Mouse (Mus musculus): ENCODE results near the gene Acp6.

The Acp6 gene

DNA sequence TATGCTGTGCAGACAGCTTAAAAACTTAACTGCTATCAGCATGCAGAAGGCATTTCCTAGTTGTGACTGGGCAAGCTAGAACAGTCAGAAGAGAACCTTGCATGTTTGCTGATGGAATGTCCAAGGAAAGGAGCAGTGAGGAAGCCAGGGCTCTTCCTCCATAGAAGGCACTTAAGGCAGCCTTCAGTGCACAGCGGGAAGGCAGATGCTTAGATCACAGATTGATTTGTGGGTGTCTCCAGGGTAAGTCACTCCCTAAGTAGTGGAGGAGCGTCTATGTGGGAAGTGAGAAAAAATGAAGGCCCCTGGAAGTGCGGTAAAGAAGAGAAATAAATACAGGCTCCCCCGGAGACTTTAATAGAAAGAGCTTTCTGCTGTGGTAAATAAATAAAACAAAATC lies 40.7 kb downstream of the Acp6 start:
- DNase-seq = no peak

DNA sequence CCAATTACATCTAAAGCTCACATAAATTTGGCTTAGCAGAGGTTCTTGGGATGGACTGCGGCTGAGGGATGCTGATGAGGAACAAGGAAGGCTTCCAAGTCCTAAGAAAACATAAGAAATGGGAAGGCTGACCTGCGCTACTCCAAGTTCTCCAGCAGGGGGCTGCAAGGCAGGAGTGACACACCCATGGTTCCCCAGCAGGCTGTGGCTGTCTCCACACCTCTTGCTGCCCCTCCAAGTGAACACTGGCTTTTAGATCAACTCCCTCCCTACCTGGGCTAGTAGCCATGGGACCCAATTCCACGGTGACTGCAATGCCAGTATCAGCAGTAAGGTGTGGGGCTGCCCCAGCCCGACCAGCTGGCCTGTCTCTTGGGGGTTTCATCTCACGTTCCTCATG lies 43.4 kb downstream of the Acp6 start:
- DNase-seq = peak; percentile 59 to 65

DNA sequence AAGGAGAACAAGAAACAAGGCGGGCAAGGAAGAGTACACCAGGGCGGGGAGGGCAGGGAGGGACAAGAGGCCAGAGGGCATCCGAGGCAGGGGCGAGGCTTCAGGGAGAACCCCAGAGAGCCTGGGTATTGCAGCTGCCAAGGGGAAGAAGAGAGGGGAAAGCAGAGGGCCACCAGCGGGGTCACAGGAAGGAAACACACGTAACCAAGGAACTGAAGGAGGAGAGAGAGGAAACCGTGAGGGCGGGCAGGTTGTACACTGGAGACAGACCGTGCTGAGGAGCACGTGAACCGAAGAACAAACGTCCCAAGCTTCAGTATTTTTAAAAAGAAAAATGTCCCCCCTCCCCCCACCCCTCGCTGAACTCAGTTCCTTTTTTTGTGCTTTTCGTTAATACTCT lies 45.3 kb downstream of the Acp6 start:
- no peak for DNase-seq

DNA sequence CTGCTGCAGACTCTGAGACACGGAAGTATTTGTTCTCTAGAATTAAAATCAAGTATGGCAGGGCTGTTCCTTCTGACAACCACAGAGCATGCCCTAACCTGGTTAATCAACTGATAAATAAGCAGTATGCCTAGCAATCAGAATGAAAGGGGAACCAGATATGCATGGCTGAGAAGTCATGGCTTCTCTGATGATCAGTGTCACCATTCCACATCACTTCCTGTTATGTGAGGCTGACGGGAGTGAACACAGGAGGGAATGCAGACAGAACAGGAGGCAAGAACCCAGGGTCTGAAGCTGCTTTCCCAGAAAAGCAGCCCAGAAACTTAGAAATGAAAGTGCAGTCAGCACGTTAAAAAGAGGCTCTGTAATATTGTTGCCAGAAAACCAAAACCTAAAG lies 47.9 kb downstream of the Acp6 start:
- DNase-seq = no peak

DNA sequence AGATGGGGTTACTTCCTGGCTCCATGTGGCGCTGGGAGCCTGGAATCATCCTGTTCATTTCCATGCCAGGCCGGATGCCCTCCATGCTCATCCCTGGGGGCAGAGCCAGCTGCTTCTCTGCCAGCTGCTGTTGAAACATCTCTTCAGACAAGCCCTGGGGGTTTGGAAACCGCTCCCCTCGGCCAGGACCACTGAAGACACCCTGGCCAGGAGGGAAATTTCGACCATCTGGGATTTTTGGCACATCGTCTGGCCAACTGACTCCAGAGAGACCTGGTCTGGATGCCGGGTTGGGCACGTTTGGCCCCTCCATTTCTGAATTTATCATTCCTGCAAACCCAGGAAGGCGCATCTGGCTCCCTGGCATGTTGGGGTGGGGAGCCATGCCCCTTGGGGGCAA lies 50.8 kb downstream of the Acp6 start:
- peak; percentile 28 to 34 for DNase-seq

DNA sequence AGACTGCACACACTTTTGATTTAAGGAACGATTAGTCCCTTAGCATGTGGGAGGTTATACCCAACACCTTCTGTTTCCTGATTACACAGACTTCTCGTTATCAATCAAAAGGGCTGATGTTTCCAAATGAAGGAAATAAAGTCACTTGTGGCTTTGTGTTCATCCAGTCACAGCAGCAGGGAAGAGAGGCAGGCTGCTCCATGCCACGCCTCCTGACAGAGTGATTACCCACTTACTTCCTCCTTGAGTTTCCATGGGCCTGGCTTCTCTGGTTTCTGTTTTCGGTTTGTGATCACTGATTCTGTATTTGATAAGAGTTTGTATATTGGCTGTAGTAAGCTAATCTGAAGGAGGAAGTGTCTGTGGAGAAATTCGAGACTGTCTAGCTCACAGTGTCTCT lies 52.6 kb downstream of the Acp6 start:
- no peak for DNase-seq

DNA sequence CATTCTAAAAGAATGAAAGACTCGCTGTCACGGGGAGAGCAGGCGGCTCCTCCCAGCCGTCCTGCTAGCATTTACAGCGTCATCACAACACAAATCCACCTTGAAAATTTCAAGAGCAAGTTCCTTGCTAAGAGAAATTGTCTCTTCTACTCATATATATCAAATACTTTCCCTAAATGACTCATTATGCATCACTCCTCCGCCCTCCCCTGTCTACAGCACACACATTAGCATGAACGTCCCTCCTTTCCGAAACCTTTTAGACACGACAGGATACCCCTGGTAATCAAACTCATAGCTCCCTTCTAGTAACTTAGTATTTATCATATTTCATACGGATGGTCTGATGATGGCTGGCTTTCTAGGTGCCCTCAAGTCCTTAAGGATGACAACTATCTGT lies 55.3 kb downstream of the Acp6 start:
- no peak for DNase-seq

DNA sequence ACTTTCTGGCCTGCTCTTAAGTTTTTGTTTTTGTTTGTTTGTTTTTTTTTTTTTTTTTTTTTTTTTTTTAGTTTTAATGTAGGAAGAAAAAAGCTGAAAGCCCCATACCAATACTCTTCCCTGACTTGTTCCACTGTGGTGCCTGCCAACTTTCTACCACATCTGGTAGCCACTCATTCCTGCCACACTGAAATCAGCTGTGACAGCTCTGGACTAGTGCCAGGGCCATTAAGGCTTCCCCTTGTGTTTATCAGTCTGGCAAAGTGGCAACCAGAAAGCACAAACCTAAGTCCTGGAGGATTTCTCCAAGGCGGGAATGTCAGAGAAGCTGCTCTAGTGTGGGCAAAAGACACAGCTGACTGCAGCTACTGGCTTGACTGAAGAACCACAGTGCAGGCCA lies 55.9 kb downstream of the Acp6 start:
- no peak for DNase-seq

DNA sequence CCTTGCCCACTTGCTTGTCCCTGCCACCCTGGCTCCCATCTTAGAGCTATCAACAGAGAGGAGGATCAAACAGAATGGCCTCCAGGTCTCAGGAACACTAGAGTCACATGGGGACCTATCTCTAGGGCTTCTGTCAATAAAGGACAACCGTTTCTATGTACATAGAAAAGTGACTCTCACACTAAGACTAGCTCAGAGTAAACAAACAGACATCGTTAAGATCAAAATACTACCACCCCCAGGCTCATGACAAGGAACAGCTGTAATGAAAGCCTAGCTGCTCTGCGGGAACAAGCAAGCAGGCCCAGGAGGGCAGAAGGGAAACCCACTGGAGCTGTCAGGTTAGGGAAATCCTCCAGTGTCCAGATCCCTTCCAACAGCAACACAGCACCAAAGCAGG lies 56.9 kb downstream of the Acp6 start:
- no peak for DNase-seq

DNA sequence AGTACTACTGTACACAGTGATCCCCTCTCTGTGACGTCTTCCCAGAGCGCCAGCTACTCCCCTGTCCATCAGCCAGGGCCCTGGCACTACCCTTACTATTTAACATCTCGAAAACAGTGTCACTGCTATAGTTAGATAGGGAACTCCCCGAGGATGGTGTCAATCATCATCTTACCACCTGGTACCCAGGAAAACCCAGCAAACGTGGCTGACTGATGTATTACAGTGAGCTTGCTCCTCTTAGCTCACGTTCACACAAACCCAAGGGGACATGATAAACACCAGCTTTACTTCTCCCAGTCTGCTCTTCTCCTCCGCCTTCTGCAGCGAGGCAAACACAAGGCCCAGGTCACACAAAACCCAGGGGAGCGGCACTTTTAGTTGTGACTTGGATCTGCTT lies 64.7 kb downstream of the Acp6 start:
- DNase-seq = no peak

DNA sequence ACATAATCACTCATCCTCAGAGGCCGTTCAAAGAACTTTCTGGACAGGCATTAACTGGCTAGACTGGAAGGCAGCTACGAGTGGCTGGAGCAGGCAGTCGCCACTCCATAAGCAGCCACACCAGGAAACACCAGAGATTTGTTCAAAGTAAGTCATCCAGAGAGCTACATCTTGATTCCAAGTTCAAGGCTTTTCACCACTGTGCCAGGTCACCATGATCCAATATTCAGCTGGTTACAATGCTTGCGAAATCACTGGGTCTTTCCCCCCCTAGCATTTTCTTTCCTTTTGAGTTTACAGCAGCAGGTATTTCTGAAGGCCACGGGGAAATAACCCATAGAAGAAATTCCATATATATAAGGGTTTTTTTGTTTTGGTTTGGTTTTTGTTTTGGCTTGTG lies 66.7 kb downstream of the Acp6 start:
- DNase-seq = no peak

DNA sequence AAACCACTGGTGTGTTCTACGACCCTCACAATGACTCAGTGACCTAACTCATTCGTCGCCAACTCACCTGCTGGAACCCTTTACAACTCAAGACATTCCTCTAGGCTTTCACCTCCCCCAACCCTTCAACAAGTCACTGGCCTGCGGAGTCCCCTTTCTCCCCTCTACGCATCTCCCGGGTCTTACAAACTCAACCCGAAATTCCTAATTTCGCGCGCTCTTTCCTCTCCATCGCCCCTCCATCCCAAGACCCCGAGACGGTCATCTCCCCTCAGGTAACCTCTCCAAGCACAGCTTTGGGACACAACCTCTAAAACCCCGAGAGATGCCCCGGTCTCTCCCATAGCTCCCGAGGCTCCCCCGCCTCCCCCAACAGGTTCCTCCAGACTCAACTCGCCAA lies 68.1 kb downstream of the Acp6 start:
- no peak for DNase-seq

All from cerebellum, postnatal 36 days (tissue).